Mouse (Mus musculus): ENCODE measurements at regions not wholly inside any gene's neighbourhood (a gene's known extent, or its start where the extent isn't known, plus 50 kb on each side); places are given as distances from the start of the nearest gene placed in this dataset.

DNA sequence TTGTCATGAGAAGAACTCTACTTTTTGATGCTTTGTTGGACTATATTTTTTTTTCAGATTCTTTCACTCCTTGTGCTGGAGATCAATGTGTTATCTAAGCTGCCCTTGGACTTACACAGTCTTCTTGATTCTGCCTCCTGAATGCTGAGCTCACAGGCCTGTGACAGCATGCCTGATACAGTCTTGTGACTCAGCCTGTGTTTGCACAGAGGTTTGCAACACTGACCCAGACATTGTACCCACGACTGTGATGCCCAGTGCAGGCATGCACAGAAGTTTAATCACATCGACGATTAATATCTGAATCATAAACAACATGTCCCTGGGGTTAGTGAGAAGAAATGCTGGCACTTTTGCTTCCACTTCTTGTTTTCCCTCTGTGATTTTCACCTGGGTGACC lies 322.0 kb upstream of the Itga1 start:
- no peak for TF ChIP-seq CTCF (IDR thresholded peaks at IDR 0.05; ENCODE audit: low read depth, low read length)
- TF ChIP-seq TAL1 (conservative IDR thresholded peaks at IDR 0.05; ENCODE audit: low read depth, low read length) = no peak
- no peak for TF ChIP-seq GATA1 (IDR thresholded peaks at IDR 0.05; ENCODE audit: borderline replicate concordance, low read length)
- no peak for TF ChIP-seq GATA2 (IDR thresholded peaks at IDR 0.05; ENCODE audit: borderline replicate concordance, low read depth, low read length)

Data from G1E (cell line).